Mouse (Mus musculus): ENCODE measurements around the gene Chchd3. TPM values are rescaled to one million over a fixed set of nuclear protein-coding genes. Genes with fewer than 3 reads are reported as not detected.
A peak's percentile ranks its signal among the peaks of the same experiment; 100 is the strongest.

The Chchd3 gene
- 100 to 1,000 TPM; 173 to 251 TPM for total RNA-seq (2021)
- long read RNA-seq, experiment 1, transcript Chchd3-201 (8 exons, 1,550 nt), result major isoform, 98 of 103 reads
- long read RNA-seq, experiment 1, partial matches to known transcripts, result 0 of 103 reads
- long read RNA-seq, experiment 1, other reads (novel, unspliced or antisense), result 1 of 103 reads
- long read RNA-seq, experiment 2, transcript Chchd3-201 (8 exons, 1,550 nt), result major isoform, 242 of 269 reads
- long read RNA-seq, experiment 2, transcript Chchd3-202 (6 exons, 1,363 nt), result minor isoform, 5 of 269 reads
- long read RNA-seq, experiment 2, partial matches to known transcripts, result 2 of 269 reads
- long read RNA-seq, experiment 2, other reads (novel, unspliced or antisense), result 20 of 269 reads

- peak; percentile 87 to 88 for DNase-seq (ENCODE audit: low spot score in 2 of 2)
Measured at GRCm38 (mm10) chr6:33059735-33060576, at the start of gene Chchd3. Gene Chchd3, minus strand, starts transcription at chr6:33060260.

DNA sequence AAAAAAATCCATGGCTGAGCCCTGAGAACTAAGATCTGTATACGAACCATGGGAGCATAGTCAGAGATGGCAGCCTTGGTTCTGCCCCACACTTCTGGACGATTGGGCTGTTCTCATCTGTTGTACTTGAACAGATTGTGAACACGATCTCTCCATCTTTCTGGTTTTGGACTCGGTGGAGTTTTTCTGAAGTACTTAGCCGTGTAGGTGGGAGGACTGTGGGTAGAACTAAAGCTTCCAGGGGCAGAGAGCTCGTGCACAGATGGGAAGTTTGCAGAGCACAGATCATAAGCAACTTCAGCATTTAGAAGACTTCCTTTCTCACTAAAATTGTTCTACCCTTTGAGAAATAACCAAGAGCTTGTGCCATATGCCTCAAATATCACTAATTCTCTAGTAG is 44.6 kb upstream of the Chchd3 start:
- DNase-seq (ENCODE audit: low spot score in 2 of 2), result no peak

GRCm38 (mm10) chr6:33098903-33099302 is 38.8 kb upstream of the Chchd3 start:
- DNase-seq (ENCODE audit: low spot score in 2 of 2), result no peak

- DNase-seq (ENCODE audit: low spot score in 2 of 2), result no peak
Measured at GRCm38 (mm10) chr6:33094671-33095233, 34.7 kb upstream of the Chchd3 start.

GRCm38 (mm10) chr6:33080186-33080585 is 20.1 kb upstream of the Chchd3 start:
- DNase-seq (ENCODE audit: low spot score in 2 of 2), result no peak

DNA sequence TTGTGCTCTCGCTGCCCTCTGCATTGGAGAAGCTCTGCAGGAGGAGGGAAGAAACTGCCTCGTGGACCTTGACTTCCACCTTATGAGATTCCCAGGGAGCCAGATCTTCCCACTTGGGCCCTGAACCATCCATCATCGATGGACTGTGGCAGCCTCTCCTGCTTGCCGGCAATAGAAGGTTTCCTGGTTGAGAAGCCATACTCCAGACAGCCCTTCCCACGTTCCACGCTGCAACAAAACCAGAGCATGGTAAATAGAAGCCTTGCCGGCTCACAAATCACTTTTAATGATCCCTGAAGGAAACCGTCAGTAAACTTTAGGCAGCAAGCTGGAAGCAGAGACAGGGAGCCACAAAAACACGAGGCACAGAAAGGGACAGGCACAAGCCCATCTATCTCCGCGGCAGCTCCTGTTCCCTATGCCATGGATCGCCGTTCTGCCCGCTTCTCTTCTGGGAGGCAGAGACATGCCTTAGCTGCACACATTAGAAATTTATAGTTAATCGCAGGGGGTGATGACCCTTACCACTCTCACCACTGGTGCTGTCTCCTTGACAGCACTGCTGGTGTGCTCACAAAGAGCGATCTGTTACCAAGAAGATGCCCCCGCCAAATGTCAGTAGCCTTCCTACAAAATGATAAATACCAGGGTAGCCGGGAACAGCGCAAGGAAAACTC is 18.3 kb upstream of the Chchd3 start:
- no peak for DNase-seq (ENCODE audit: low spot score in 2 of 2)

- DNase-seq (ENCODE audit: low spot score in 2 of 2), result no peak
Measured at GRCm38 (mm10) chr6:33066462-33066861, 6.4 kb upstream of the Chchd3 start.

GRCm38 (mm10) chr6:33059276-33059675 is 784 bp downstream of the Chchd3 start:
- DNase-seq (ENCODE audit: low spot score in 2 of 2), result peak in 1 of 2 experiments; percentile 24

DNA sequence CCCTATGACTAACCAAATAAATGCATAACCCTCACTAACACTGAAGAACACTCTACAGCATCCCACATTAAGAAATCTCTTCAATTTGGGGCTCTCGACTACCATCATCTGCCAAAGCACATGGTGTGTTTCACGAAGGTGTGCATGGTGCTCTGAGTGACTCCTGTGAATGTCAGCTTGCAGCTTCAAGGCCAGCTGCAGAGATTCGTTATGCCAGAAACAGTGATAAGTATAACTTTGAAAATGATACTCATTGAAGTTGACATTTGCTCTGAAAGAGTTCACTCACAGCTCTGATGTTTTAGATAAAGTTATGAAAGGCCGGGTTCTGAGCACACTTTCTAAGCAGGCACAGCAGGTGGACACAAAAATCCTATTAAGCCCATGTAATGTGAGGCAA is 3.7 kb downstream of the Chchd3 start:
- no peak for DNase-seq (ENCODE audit: low spot score in 2 of 2)

- no peak for DNase-seq (ENCODE audit: low spot score in 2 of 2)
Measured at GRCm38 (mm10) chr6:33055663-33056062, 4.4 kb downstream of the Chchd3 start.

DNA sequence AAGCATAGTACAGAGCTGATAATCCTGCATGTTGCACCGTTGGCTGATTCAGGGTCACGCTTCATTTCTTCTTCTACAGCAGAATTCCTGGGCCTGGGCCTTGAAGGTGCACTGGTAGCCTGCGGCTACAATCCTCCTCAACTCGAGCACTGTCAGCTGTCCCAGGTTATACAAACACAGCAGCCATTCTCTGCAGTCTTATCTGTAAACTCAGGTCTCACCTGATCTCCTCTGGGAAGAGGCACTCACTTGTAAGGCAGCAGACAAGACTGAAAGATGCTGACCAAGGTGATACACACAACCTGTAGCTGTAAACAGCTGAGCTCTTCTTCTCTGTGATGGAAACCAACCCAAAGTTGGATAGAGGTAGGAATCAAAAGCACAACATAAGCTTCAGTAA is 5.1 kb downstream of the Chchd3 start:
- no peak for DNase-seq (ENCODE audit: low spot score in 2 of 2)

DNA sequence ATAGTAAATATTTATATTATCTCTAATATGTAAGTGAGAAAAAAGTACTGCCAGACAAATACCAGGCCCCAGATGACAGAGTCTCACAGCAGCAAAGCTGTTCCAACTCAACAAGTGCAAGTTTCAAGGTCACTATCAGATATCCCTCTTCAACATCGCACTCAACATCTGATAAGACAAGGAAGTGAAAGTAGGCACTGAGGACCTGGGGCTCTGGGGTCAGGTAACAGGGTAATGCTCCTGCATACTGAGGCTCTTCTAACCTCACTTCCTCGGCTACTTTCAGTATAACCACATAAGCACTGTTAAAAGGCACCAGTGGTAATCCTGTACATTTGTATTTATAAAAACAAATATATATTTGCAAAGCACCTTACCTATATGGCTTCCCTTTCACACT is 8.4 kb downstream of the Chchd3 start:
- no peak for DNase-seq (ENCODE audit: low spot score in 2 of 2)

DNA sequence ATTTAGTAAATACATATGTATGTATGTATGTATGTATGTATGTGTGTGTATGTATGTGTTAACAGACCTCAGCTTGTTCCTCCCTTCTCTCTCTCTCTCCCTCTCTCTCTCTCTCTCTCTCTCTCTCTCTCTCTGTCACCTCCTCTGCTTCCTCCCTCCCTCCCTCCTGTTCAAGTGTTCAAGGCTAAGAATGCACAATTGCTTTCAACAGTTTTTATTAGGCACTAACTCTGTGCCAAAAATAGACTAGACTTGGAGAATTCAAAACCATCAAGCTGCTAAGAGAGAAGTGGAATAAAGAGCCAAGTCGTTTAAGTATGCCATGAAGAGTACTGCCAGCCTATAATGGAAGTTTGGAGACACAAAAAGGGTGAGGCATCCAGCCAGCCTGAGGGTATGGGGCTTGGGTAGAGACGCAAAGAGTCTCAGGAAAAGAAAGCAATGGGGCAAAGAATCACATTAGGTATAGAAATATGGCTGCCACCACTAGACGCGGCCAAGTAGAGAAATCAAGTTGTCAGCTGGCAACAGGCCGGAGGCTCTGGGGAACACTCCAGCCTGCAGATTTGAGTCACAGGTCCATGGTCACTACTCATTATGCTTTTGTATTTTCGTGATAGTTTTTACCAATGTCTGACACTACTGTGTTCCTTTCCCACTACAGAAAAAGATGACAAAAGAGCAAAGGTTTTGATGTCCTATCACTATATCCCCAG is 10.2 kb downstream of the Chchd3 start:
- DNase-seq (ENCODE audit: low spot score in 2 of 2), result no peak

GRCm38 (mm10) chr6:33043480-33043879 is 16.6 kb downstream of the Chchd3 start:
- DNase-seq (ENCODE audit: low spot score in 2 of 2), result no peak

GRCm38 (mm10) chr6:33042880-33043279 is 17.2 kb downstream of the Chchd3 start:
- DNase-seq (ENCODE audit: low spot score in 2 of 2), result no peak

GRCm38 (mm10) chr6:33041978-33042377 is 18.1 kb downstream of the Chchd3 start:
- no peak for DNase-seq (ENCODE audit: low spot score in 2 of 2)

- no peak for DNase-seq (ENCODE audit: low spot score in 2 of 2)
Measured at GRCm38 (mm10) chr6:33040360-33041090, 19.5 kb downstream of the Chchd3 start.

GRCm38 (mm10) chr6:33032543-33032942 is 27.5 kb downstream of the Chchd3 start:
- no peak for DNase-seq (ENCODE audit: low spot score in 2 of 2)

- no peak for DNase-seq (ENCODE audit: low spot score in 2 of 2)
Measured at GRCm38 (mm10) chr6:33031631-33032030, 28.4 kb downstream of the Chchd3 start.

DNA sequence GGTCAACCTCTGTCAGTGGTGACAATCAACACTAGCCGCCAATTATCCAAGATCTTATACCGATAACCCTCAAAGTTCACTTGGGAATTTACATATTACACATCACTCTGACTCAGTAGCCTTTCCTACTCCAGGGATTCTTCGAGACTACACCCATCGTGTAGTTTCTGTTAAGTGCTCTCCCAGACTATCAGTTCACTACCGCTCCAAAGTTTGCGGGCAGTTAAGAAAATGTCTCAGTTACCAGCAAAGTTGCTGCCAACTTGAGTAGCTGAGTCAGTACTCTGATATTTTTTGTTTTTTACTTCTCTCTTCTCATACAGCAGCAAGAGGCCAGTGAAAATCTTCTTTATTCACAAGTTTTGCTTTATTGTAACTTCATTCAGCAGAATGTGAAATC is 31.8 kb downstream of the Chchd3 start:
- DNase-seq (ENCODE audit: low spot score in 2 of 2), result no peak

Measured in adrenal gland, adult 18-20 months (tissue).